Mouse (Mus musculus) CH12.LX (cell line): ENCODE data around the gene Pgm5. TPM values are rescaled to one million over a fixed set of nuclear protein-coding genes. Genes with fewer than 3 reads are reported as not detected.
A peak's percentile ranks its signal among the peaks of the same experiment; 100 is the strongest.

Source experiments
- DNase-seq: peaks from one replicate; pipeline ENCODE4 v3.0.0-alpha.2; 2013; ENCODE audit errors: extremely low read depth
- H3K27ac ChIP-seq: 2 replicates; pipeline ENCODE4 v1.5.1; 2012; ENCODE audit warnings: low read depth, mild to moderate bottlenecking, control low read depth, moderate library complexity; ENCODE audit not compliant: insufficient read depth
- H3K27me3 ChIP-seq: replicated peaks from 2 replicates; pipeline ENCODE3; 2012; ENCODE audit warnings: inconsistent platforms
- H3K36me3 ChIP-seq, 2 experiments: replicated peaks in 1 of 2; 2 replicates each; pipeline versions ENCODE3 to v1.6.1; 2012; ENCODE audit warnings: inconsistent platforms in 1 of 2, low read length in 1 of 2, mild to moderate bottlenecking in 1 of 2, mixed read lengths in 1 of 2, moderate library complexity in 1 of 2; ENCODE audit not compliant: control insufficient read depth in 1 of 2, insufficient read depth in 1 of 2
- H3K4me1 ChIP-seq, 2 experiments: 2 replicates each; pipeline ENCODE4 v1.6.1; 2012; ENCODE audit warnings: inconsistent platforms in 1 of 2, moderate library complexity in 1 of 2; ENCODE audit not compliant: insufficient read depth in 2 of 2, control insufficient read depth in 1 of 2
- H3K4me2 ChIP-seq: 2 replicates; pipeline ENCODE4 v1.6.1; 2012; ENCODE audit warnings: low read depth, mild to moderate bottlenecking, control low read depth; ENCODE audit not compliant: poor library complexity, insufficient read depth, severe bottlenecking
- H3K4me3 ChIP-seq, 3 experiments: fragments of 150-350 bp in 1 of 3; sonication (generic) in 1 of 3; replicated peaks in 1 of 3; 2 replicates each; pipeline versions ENCODE3 to v1.5.1; 2011 to 2012; ENCODE audit warnings: low read depth in 2 of 3, low read length in 2 of 3, mild to moderate bottlenecking in 2 of 3, moderate library complexity in 2 of 3, control low read depth in 1 of 3, improper control_type of control experiment in 1 of 3, inconsistent platforms in 1 of 3, mixed read lengths in 1 of 3; ENCODE audit not compliant: poor library complexity in 1 of 3
- H3K79me2 ChIP-seq: replicated peaks from 2 replicates; pipeline ENCODE4 v1.6.1; 2012; ENCODE audit warnings: mild to moderate bottlenecking, moderate library complexity; ENCODE audit not compliant: control insufficient read depth, poor library complexity, insufficient read depth, severe bottlenecking; ENCODE audit errors: extremely low read depth
- H3K9ac ChIP-seq: 2 replicates; pipeline ENCODE4 v1.6.1; 2012; ENCODE audit warnings: low read depth, mild to moderate bottlenecking, control low read depth, moderate library complexity; ENCODE audit not compliant: insufficient read depth
- H3K9me3 ChIP-seq: replicated peaks from 2 replicates; pipeline ENCODE3; 2012; ENCODE audit warnings: low read length, inconsistent platforms, mixed read lengths
- BHLHE40 ChIP-seq: IDR thresholded peaks from 2 replicates; pipeline ENCODE4 v1.6.1; 2011; ENCODE audit warnings: mild to moderate bottlenecking, low read depth, low read length, improper control_type of control experiment
- CHD1 ChIP-seq: IDR thresholded peaks from 2 replicates; pipeline ENCODE4 v1.6.1; 2012; ENCODE audit warnings: low read depth, low read length, improper control_type of control experiment, inconsistent platforms
- CHD2 ChIP-seq: IDR thresholded peaks from 2 replicates; pipeline ENCODE4 v1.6.1; 2011; ENCODE audit warnings: low read length, improper control_type of control experiment
- CTCF ChIP-seq, 2 experiments: IDR thresholded peaks in 1 of 2; conservative IDR thresholded peaks in 1 of 2; 2 replicates each; pipeline ENCODE4 v1.5.1; 2011 to 2012; ENCODE audit warnings: low read depth in 2 of 2, low read length in 2 of 2, improper control_type of control experiment in 1 of 2, inconsistent platforms in 1 of 2, mild to moderate bottlenecking in 1 of 2, moderate library complexity in 1 of 2
- E2F4 ChIP-seq: IDR thresholded peaks from 2 replicates; pipeline ENCODE4 v1.6.1; 2011; ENCODE audit warnings: low read depth, low read length, improper control_type of control experiment; ENCODE audit not compliant: insufficient replicate concordance
- ELF1 ChIP-seq: IDR thresholded peaks from 2 replicates; pipeline ENCODE4 v1.6.1; 2014; ENCODE audit warnings: low read depth, mild to moderate bottlenecking, inconsistent platforms, low read length, improper control_type of control experiment
- ETS1 ChIP-seq: conservative IDR thresholded peaks from 2 replicates; pipeline ENCODE4 v1.6.1; 2012; ENCODE audit warnings: low read depth, mild to moderate bottlenecking, inconsistent platforms, low read length, improper control_type of control experiment, moderate library complexity
- GABPA ChIP-seq: IDR thresholded peaks from 2 replicates; pipeline ENCODE4 v1.6.1; 2012; ENCODE audit warnings: low read depth, low read length, improper control_type of control experiment, inconsistent platforms; ENCODE audit not compliant: insufficient replicate concordance
- JUN ChIP-seq: IDR thresholded peaks from 2 replicates; pipeline ENCODE4 v1.6.1; 2011; ENCODE audit warnings: low read depth, mild to moderate bottlenecking, low read length, improper control_type of control experiment, moderate library complexity; ENCODE audit not compliant: insufficient read depth
- MAZ ChIP-seq: IDR thresholded peaks from 2 replicates; pipeline ENCODE4 v1.6.1; 2012; ENCODE audit warnings: low read depth, mild to moderate bottlenecking, inconsistent platforms, low read length, improper control_type of control experiment, moderate library complexity
- MEF2A ChIP-seq: IDR thresholded peaks from 2 replicates; pipeline ENCODE4 v1.6.1; 2014; ENCODE audit warnings: low read depth, mild to moderate bottlenecking, inconsistent platforms, low read length, improper control_type of control experiment, borderline replicate concordance
- NRF1 ChIP-seq: IDR thresholded peaks from 2 replicates; pipeline ENCODE4 v1.6.1; 2014; ENCODE audit warnings: low read depth, mild to moderate bottlenecking, inconsistent platforms, low read length, improper control_type of control experiment, moderate library complexity
- POLR2A ChIP-seq: IDR thresholded peaks from 2 replicates; pipeline ENCODE4 v1.6.1; 2011; ENCODE audit warnings: low read depth, mild to moderate bottlenecking, improper control_type of control experiment, low read length
- RAD21 ChIP-seq: IDR thresholded peaks from 2 replicates; pipeline ENCODE4 v1.6.1; 2011; ENCODE audit warnings: low read depth, mild to moderate bottlenecking, low read length, improper control_type of control experiment, moderate library complexity
- SMC3 ChIP-seq: IDR thresholded peaks from 2 replicates; pipeline ENCODE4 v1.6.1; 2011; ENCODE audit warnings: low read depth, low read length, improper control_type of control experiment
- TBP ChIP-seq: conservative IDR thresholded peaks from 2 replicates; pipeline ENCODE4 v1.6.1; 2011; ENCODE audit warnings: low read depth, low read length, improper control_type of control experiment
- TCF12 ChIP-seq: IDR thresholded peaks from 2 replicates; pipeline ENCODE4 v1.6.1; 2014; ENCODE audit warnings: low read depth, mild to moderate bottlenecking, inconsistent platforms, low read length, improper control_type of control experiment
- USF2 ChIP-seq: conservative IDR thresholded peaks from 2 replicates; pipeline ENCODE4 v1.6.1; 2011; ENCODE audit warnings: low read depth, low read length, improper control_type of control experiment
- ZKSCAN1 ChIP-seq: IDR thresholded peaks from 2 replicates; pipeline ENCODE4 v1.6.1; 2012; ENCODE audit warnings: low read depth, inconsistent platforms, low read length, improper control_type of control experiment, borderline replicate concordance
- ZNF384 ChIP-seq: IDR thresholded peaks from 2 replicates; pipeline ENCODE4 v1.6.1; 2012; ENCODE audit warnings: low read depth, low read length, improper control_type of control experiment, inconsistent platforms
- dilution Hi-C: fragments of 300-500 bp; cut with MboI; formaldehyde crosslinking; loops from 2 replicates; pipeline ENCODE4 v1.14.3; 2020; ENCODE audit warnings: low sequenced_read_pairs; ENCODE audit not compliant: extremely low pct_unique_long_range_greater_than_20kb, extremely low pct_ligation_motif_present
- in situ Hi-C: fragments of 300-500 bp; cut with MboI; formaldehyde crosslinking; loops from 3 replicates; pipeline ENCODE4 v1.14.3; 2019; ENCODE audit warnings: low sequenced_read_pairs, low pct_ligation_motif_present, low pct_unique_long_range_greater_than_20kb, mixed read lengths
- polyA plus RNA-seq: library from polyadenylated mRNA; unstranded; fragments of >175 nt; gene quantifications from 2 replicates; pipeline ENCODE4 v1.2.1, GENCODE M21; 2012; ENCODE audit warnings: low read depth; ENCODE audit not compliant: insufficient read length
- total RNA-seq, 2 experiments: library from RNA; depleted of rRNA; stranded (reverse); fragments of 300-350 nt in 1 of 2; fragments of >200 nt in 1 of 2; gene quantifications; 2 replicates each; pipeline ENCODE4 v1.2.3; 2012 to 2014

Pgm5 gene
- total and polyA plus RNA-seq, 3 experiments, result not detected

GRCm38 (mm10) chr19:24738026-24738425 is 123.6 kb downstream of the Pgm5 start:
- DNase-seq, result no peak
- Histone ChIP-seq H3K27me3 (no peaks in the 10 kb centered on the region), H3K4me1 (peaks cover 9 to 71% of the 10 kb centered on the region in 2 experiments; a peak in 3 of 4 replicates), H3K79me2 (no peaks in the 10 kb centered on the region), H3K4me3 (no peak overlapping the region), H3K27ac (no peak overlapping the region), H3K36me3 (no peaks in the 10 kb centered on the region), H3K9me3 (no peaks in the 10 kb centered on the region), H3K9ac (no peak overlapping the region), H3K4me2 (no peak overlapping the region)
- dilution Hi-C loops (no loop called here), in situ Hi-C loops (no loop called here)
- no peak for TF ChIP-seq NRF1
- no peak for TF ChIP-seq SMC3
- TF ChIP-seq GABPA, result no peak
- TF ChIP-seq RAD21, result no peak
- TF ChIP-seq USF2, result no peak
- TF ChIP-seq ZNF384, result no peak
- no peak for TF ChIP-seq ZKSCAN1
- TF ChIP-seq TCF12, result no peak
- no peak for TF ChIP-seq CHD1
- no peak for TF ChIP-seq JUN
- TF ChIP-seq CHD2, result no peak
- no peak for TF ChIP-seq MAZ
- TF ChIP-seq E2F4, result no peak
- no peak for TF ChIP-seq BHLHE40
- no peak for TF ChIP-seq TBP

GRCm38 (mm10) chr19:24735484-24736128 is 126.0 kb downstream of the Pgm5 start:
- dilution Hi-C loops (no loop called here), in situ Hi-C loops (no loop called here)
- H3K9ac ChIP-seq, result no peak overlapping the region

More at GRCm38 (mm10) chr19:24735484-24736128, 126.0 kb downstream of the Pgm5 start:
- no peaks in the 10 kb centered on the region for H3K36me3 ChIP-seq
- DNase-seq, result peak; percentile 74
- H3K4me2 ChIP-seq, result peak overlapping the region; percentile 30; the same call in 1 of the 2 replicates
- TF ChIP-seq ETS1 (peak; percentile 12; the same call in 1 of the 2 replicates), ZNF384 (peak; percentile 56), POLR2A (no peak), TCF12 (peak; percentile 21; the same call in 1 of the 2 replicates), ELF1 (peak; percentile 54; the same call in 1 of the 2 replicates), CTCF (conservative IDR thresholded peaks at IDR 0.05 in 1 of 2, IDR thresholded peaks at IDR 0.05 in 1 of 2; ENCODE audit: low read depth in 2 of 2, low read length in 2 of 2) (0 out of 4 replicates have a peak, but pooled peaks of 1 of the 2 experiments have one; percentile 14), SMC3 (no peak), USF2 (no peak), MEF2A (peak; percentile 26; the same call in 1 of the 2 replicates), CHD2 (no peak)
- H3K9me3 ChIP-seq, result no peaks in the 10 kb centered on the region
- no peak overlapping the region for H3K27ac ChIP-seq
- H3K4me1 ChIP-seq, result peaks cover 9 to 59% of the 10 kb centered on the region in 2 experiments; a peak in 3 of 4 replicates
- H3K4me3 ChIP-seq, result no peak overlapping the region
- H3K27me3 ChIP-seq, result no peaks in the 10 kb centered on the region
- no peaks in the 10 kb centered on the region for H3K79me2 ChIP-seq
